Mouse (Mus musculus) liver, postnatal 0 days (tissue): ENCODE measurements around the gene Sox11. TPM values are rescaled to one million over a fixed set of nuclear protein-coding genes. Genes with fewer than 3 reads are reported as not detected.

Experiments used
- ATAC-seq: fragments of 200-750 bp; cut with Nextera tagmentation; 2 replicates; pipeline ENCODE4 v1.8.0; 2017; ENCODE audit warnings: mild to moderate bottlenecking, moderate library complexity
- DNase-seq: peaks from one replicate; pipeline ENCODE4 v3.0.0-alpha.2; 2016
- H3K27ac ChIP-seq: fragments of 300-500 bp; sonication (generic); 2 replicates; pipeline ENCODE4 v1.5.1; 2014; ENCODE audit warnings: antibody characterized with exemption, moderate library complexity, mild to moderate bottlenecking, low read depth
- H3K27me3 ChIP-seq: fragments of 300-500 bp; sonication (generic); 2 replicates; pipeline ENCODE4 v1.6.1; 2014; ENCODE audit warnings: low read length, control low read depth, mixed read lengths; ENCODE audit not compliant: insufficient read depth
- H3K36me3 ChIP-seq: fragments of 300-500 bp; sonication (generic); replicated peaks from 2 replicates; pipeline ENCODE4 v1.6.1; 2014; ENCODE audit warnings: mild to moderate bottlenecking, control low read depth, low read length, moderate library complexity, mixed read lengths; ENCODE audit not compliant: insufficient read depth
- H3K4me1 ChIP-seq: fragments of 300-500 bp; sonication (generic); 2 replicates; pipeline ENCODE4 v1.6.1; 2014; ENCODE audit warnings: antibody characterized with exemption, mild to moderate bottlenecking, control low read depth; ENCODE audit not compliant: insufficient read depth
- H3K4me2 ChIP-seq: fragments of 300-500 bp; sonication (generic); 2 replicates; pipeline ENCODE4 v1.6.1; 2014; ENCODE audit warnings: low read depth, mild to moderate bottlenecking, low read length, moderate library complexity, mixed read lengths
- H3K4me3 ChIP-seq: fragments of 300-500 bp; sonication (generic); 2 replicates; pipeline ENCODE4 v1.5.1; 2014; ENCODE audit warnings: low read depth, low read length
- H3K9ac ChIP-seq: fragments of 300-500 bp; sonication (generic); replicated peaks from 2 replicates; pipeline ENCODE4 v1.6.1; 2014; ENCODE audit warnings: mild to moderate bottlenecking, moderate library complexity
- H3K9me3 ChIP-seq: fragments of 300-500 bp; sonication (generic); 2 replicates; pipeline ENCODE4 v1.6.1; 2016; ENCODE audit warnings: mild to moderate bottlenecking, control low read depth, low read length, mixed read lengths
- CTCF ChIP-seq: sonication (generic); IDR thresholded peaks from 2 replicates; pipeline ENCODE4 v1.5.1; 2016; ENCODE audit warnings: antibody characterized with exemption, low read depth
- EP300 ChIP-seq: IDR thresholded peaks from 2 replicates; pipeline ENCODE4 v1.6.1; 2016; ENCODE audit warnings: antibody characterized with exemption, low read depth, mild to moderate bottlenecking
- WGBS: fragments of 180-500 bp; shearing (Covaris S2); extraction: QIAGEN DNeasy Blood & Tissue Kit; methylation state at CpG from one replicate; pipeline ENCODE4 v1.1.7; 2014; ENCODE audit not compliant: insufficient replicate concordance; 5-methylcytosine and 5-hydroxymethylcytosine counted together
- polyA plus RNA-seq: library from polyadenylated mRNA; unstranded; fragments of >200 nt; fragmentation: Nextera tagmentation; extraction: Ambion mirVana; gene quantifications from 2 replicates; pipeline ENCODE4 v1.2.1, GENCODE M21; 2015

The Sox11 gene
- polyA plus RNA-seq, 1 experiment from 2014 or later = 0.48 TPM

DNA sequence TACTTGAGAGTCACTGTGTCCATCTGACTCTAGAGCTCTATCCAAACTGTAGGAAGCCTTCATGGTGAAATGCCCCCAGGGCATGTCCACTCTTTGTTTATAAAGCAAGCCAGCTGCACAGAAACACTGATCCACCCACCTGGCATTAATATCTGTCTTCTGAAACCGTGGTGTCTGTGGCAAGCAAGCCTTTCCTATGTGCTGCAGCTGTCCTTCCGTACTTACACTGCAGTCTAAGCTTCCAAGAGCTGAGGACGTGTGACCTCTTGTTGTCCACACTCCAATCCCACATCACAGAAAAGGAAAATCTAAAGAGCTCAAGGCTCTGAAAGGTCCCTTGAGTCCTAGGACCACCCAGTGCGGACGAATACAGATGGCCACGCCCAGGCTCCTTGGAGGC is 32.4 kb downstream of the Sox11 start:
- H3K4me3 ChIP-seq = no peak overlapping the region
- H3K9me3 ChIP-seq = no peaks in the 10 kb centered on the region
- 66% methylated on average over 6 of the region's 6 CpGs for WGBS
- H3K27me3 ChIP-seq = no peaks in the 10 kb centered on the region
- H3K9ac ChIP-seq = no peak overlapping the region
- TF ChIP-seq EP300 = no peak
- no peak for TF ChIP-seq CTCF
- no peak for ATAC-seq
- H3K27ac ChIP-seq = no peak overlapping the region
- H3K36me3 ChIP-seq = no peaks in the 10 kb centered on the region
- H3K4me2 ChIP-seq = no peak overlapping the region
- no peak for DNase-seq
- H3K4me1 ChIP-seq = no peaks in the 10 kb centered on the region

DNA sequence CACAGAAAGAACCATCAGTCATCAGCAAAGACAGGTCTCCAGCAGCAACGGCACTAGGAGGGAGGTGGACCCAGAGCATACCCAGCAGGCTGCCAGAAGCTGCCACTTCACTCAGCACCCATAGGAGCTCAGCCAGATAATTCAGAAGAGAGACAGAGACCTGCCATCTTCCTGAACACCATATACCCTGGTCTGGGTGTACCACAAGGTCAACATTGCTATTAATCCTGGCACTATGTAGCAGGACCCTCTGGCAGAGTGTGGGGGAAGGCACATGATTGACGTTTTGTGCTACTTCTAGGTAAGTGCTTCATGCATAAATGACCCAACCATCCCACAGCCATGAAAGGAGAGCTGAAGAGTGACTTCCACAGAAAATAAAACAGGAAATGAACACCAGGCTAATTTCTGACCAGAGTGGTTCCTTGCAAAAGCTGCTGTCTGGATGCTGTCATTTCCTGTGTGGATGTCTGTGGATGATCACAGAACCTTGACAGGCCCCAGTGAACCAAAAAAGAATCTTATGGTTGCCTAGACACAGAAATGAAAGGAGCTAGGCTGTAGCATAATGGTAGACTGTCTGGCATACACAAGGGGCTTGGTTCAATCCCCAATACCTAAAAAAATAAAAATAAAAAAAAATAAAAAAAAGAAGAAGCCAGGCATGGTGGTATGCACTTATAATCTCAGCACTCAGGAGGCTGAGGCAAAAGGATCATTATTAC is 37.5 kb downstream of the Sox11 start:
- WGBS = 28% methylated on average over 2 of the region's 2 CpGs
- no peak overlapping the region for H3K27ac ChIP-seq
- DNase-seq (no peak), ATAC-seq (no peak)
- TF ChIP-seq EP300 = no peak
- no peak for TF ChIP-seq CTCF
- H3K4me3 ChIP-seq = no peak overlapping the region
- H3K4me1 ChIP-seq = no peaks in the 10 kb centered on the region
- H3K27me3 ChIP-seq = no peaks in the 10 kb centered on the region
- H3K9ac ChIP-seq = no peak overlapping the region
- no peaks in the 10 kb centered on the region for H3K9me3 ChIP-seq
- no peaks in the 10 kb centered on the region for H3K36me3 ChIP-seq
- no peak overlapping the region for H3K4me2 ChIP-seq

- DNase-seq (no peak), ATAC-seq (no peak)
- TF ChIP-seq EP300 (no peak), CTCF (no peak)
- no peaks in the 10 kb centered on the region for H3K9me3 ChIP-seq
- H3K27ac ChIP-seq = no peak overlapping the region
- H3K4me3 ChIP-seq = no peak overlapping the region
- H3K4me1 ChIP-seq = no peaks in the 10 kb centered on the region
- no peaks in the 10 kb centered on the region for H3K27me3 ChIP-seq
- H3K9ac ChIP-seq = no peak overlapping the region
- WGBS = 41% methylated on average over 6 of the region's 6 CpGs
- H3K36me3 ChIP-seq = no peaks in the 10 kb centered on the region
- H3K4me2 ChIP-seq = no peak overlapping the region
These were observed 39.2 kb downstream of the Sox11 start for GRCm38 (mm10) chr12:27303190-27303589.

DNA sequence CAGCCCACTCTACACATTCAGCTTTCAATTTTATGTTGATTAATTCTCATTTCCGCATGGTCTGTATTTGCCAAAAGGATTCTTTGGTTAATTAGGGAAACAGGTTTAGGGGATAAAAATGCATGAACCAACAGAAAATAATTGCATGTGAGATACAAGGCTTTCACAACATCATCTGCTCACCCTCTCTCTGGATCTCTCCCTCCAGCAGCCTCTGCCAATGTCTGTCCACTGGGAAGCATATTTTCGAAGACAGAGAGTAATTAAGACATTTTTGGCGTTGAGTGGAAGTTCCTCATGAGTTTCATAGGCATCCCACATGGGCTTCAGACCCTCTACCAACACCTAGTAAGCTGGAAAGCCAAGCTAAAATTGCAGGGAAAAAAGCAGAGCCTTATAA is 43.7 kb downstream of the Sox11 start:
- Histone ChIP-seq H3K9me3 (no peaks in the 10 kb centered on the region), H3K9ac (no peak overlapping the region), H3K4me1 (no peaks in the 10 kb centered on the region), H3K27ac (no peak overlapping the region), H3K27me3 (no peaks in the 10 kb centered on the region), H3K4me3 (no peak overlapping the region), H3K36me3 (no peaks in the 10 kb centered on the region), H3K4me2 (no peak overlapping the region)
- ATAC-seq = no peak
- no peak for DNase-seq
- TF ChIP-seq CTCF = no peak
- no peak for TF ChIP-seq EP300
- WGBS = 66% methylated on average over 3 of the region's 3 CpGs

DNA sequence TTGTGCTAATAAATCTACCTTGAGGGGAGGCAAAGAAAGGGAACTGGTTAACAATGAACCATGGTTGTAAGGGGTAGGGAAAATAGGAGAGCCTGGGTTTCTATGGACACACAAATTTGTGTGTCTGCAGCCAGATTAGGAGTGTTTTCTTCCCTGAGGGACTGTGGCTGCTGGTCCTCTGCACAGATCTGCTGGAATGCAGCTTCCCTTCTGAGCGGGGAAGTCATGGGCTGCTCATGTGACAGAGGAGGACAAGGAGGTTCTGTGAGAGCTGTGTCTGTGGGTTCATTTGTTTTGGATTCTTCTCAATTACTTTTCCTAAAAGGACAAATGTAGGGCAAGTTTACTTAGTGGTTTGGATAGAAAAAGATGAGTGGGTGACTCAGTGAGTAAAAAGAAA is 48.2 kb downstream of the Sox11 start:
- H3K9ac ChIP-seq = no peak overlapping the region
- 42% methylated on average over 1 of the region's 1 CpGs for WGBS
- no peaks in the 10 kb centered on the region for H3K36me3 ChIP-seq
- no peaks in the 10 kb centered on the region for H3K9me3 ChIP-seq
- ATAC-seq (no peak), DNase-seq (no peak)
- no peaks in the 10 kb centered on the region for H3K27me3 ChIP-seq
- H3K4me3 ChIP-seq = no peak overlapping the region
- no peak overlapping the region for H3K4me2 ChIP-seq
- TF ChIP-seq EP300 (no peak), CTCF (no peak)
- H3K4me1 ChIP-seq = no peaks in the 10 kb centered on the region
- no peak overlapping the region for H3K27ac ChIP-seq

DNA sequence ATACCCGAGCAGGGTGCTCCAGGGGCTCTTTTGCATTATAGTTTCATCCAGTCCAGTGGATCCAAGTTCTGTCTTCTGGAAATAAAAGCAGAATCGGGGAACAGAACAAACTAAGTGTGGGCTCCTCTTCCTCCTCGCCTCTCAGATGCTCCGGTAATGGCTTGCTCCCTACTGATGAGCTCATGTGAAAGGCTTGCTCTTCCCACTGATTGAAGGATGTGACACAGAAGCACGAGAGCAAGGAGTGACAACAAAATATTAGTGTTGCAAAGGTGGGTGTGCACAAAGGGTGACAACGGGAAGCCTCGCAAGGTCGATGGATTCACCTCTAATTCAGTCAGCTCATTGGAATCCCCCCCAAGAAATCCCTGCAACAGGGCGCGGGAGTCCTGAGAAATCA is 48.6 kb downstream of the Sox11 start:
- TF ChIP-seq CTCF (no peak), EP300 (no peak)
- 53% methylated on average over 10 of the region's 10 CpGs for WGBS
- ATAC-seq = no peak

GRCm38 (mm10) chr12:27293208-27293607 is 49.2 kb downstream of the Sox11 start:
- no peak for ATAC-seq
- Histone ChIP-seq H3K4me3 (no peak overlapping the region), H3K27ac (no peak overlapping the region), H3K4me1 (no peaks in the 10 kb centered on the region), H3K9me3 (no peaks in the 10 kb centered on the region), H3K27me3 (no peaks in the 10 kb centered on the region), H3K4me2 (no peak overlapping the region), H3K9ac (no peak overlapping the region), H3K36me3 (no peaks in the 10 kb centered on the region)
- no peak for DNase-seq
- 29% methylated on average over 1 of the region's 1 CpGs for WGBS
- TF ChIP-seq EP300 (no peak), CTCF (no peak)

More for the DNA sequence above, 48.6 kb downstream of the Sox11 start:
- no peaks in the 10 kb centered on the region for H3K27me3 ChIP-seq
- H3K9me3 ChIP-seq = no peaks in the 10 kb centered on the region
- DNase-seq = no peak
- H3K4me1 ChIP-seq = no peaks in the 10 kb centered on the region
- H3K4me2 ChIP-seq = no peak overlapping the region
- H3K27ac ChIP-seq = no peak overlapping the region
- no peaks in the 10 kb centered on the region for H3K36me3 ChIP-seq
- H3K9ac ChIP-seq = no peak overlapping the region
- H3K4me3 ChIP-seq = no peak overlapping the region
